Mouse (Mus musculus) thymus, adult 2 months (tissue): Measurements from ENCODE around the gene Gm20388.

ENCODE experiments used
- CTCF ChIP-seq: fragments of 200-500 bp; IDR thresholded peaks from 2 replicates; pipeline ENCODE4 v1.5.1; 2012; ENCODE audit warnings: mild to moderate bottlenecking, control low read depth, low read length, moderate library complexity, borderline replicate concordance; ENCODE audit not compliant: control insufficient read depth, poor library complexity, insufficient read depth; ENCODE audit errors: extremely low read depth
- POLR2A ChIP-seq: fragments of 200-500 bp; IDR thresholded peaks from 2 replicates; pipeline ENCODE4 v1.6.1; 2012; ENCODE audit warnings: mild to moderate bottlenecking, low read length, control low read depth, moderate library complexity; ENCODE audit not compliant: control insufficient read depth, poor library complexity, insufficient read depth; ENCODE audit errors: extremely low read depth

DNA sequence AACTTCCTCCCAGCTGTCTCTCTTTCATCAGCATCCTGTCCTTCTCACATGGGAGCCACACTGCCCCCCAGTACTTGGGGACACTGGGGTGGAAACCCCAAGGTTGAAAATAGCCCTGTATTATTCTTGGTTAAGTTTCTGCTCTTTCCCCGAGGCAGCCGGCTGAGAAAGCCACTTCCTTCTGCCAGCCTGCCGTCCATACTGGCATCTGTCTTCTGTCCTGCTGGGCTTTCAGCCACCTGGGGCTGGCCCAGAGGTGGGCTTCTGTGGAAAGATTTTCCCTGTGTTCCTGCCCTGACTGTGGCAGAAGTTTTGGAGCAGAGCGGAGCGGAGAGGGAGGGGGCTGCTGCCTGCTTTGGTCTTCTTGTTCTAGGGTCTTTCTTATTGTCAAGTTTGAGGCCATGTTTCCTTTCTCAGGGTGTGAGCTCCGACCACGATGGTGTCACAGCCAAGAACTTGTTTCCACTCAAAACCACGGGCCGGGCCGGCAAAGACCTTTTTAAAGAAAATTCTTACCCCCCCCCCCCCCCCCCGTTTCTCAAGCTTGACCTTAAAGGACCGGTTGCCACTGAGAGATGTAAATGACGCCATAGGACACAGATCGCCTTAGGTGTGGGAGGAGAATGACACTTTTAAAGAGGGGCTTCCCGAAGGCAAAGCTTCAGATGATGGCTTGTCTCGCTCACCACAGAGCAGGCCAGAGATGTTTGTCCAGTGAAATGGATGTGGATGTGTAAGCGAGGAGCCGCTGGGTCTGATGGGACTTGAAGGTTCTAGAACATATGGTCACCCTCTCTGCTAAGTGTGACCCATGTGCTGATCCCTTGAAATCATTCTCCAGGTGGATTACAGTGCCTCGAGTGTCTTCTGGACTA, 849.9 kb downstream of the Gm20388 start:
- TF ChIP-seq CTCF (no peak), POLR2A (no peak)
